Mouse (Mus musculus): ENCODE measurements at regions not wholly inside any gene's neighbourhood (a gene's known extent, or its start where the extent isn't known, plus 50 kb on each side); places are given as distances from the start of the nearest gene placed in this dataset.

- TF ChIP-seq EP300 (IDR thresholded peaks at IDR 0.05; ENCODE audit: insufficient read depth, low read depth, low read length) (no peak), CTCF (IDR thresholded peaks at IDR 0.05; ENCODE audit: low read depth, low read length) (no peak), POLR2A (IDR thresholded peaks at IDR 0.05; ENCODE audit: insufficient read depth, low read length) (no peak)
These were observed 319.7 kb upstream of the Itga1 start for GRCm38 (mm10) chr13:115421483-115421882.

Measured in ES-Bruce4 (cell line).